Mouse (Mus musculus): ENCODE results near the gene Asrgl1. TPM values are rescaled to one million over a fixed set of nuclear protein-coding genes. Genes with fewer than 3 reads are reported as not detected.

Gene Asrgl1
- total and polyA plus RNA-seq, 3 experiments: 15.6 to 36.2 (median 25.1) TPM

- dilution Hi-C loops (cut with MboI; ENCODE audit: extremely low pct_ligation_motif_present, extremely low pct_unique_long_range_greater_than_20kb, low sequenced_read_pairs): no loop called here
- no peaks in the 10 kb centered on the region for H3K9me3 ChIP-seq (replicated peaks; ENCODE audit: low read length)
- in situ Hi-C loops (cut with MboI; ENCODE audit: low pct_ligation_motif_present, low pct_unique_long_range_greater_than_20kb, low sequenced_read_pairs): no loop called here
- no peak overlapping the region for H3K4me3 ChIP-seq (replicated peaks in 1 of 3; ENCODE audit: low read depth in 2 of 3, low read length in 2 of 3, poor library complexity in 1 of 3)
- no peak overlapping the region for H3K4me2 ChIP-seq (ENCODE audit: insufficient read depth, low read depth, poor library complexity, severe bottlenecking)
- no peak overlapping the region for H3K27ac ChIP-seq (ENCODE audit: insufficient read depth, low read depth)
- H3K27me3 ChIP-seq (replicated peaks): no peaks in the 10 kb centered on the region
- no peak for DNase-seq (ENCODE audit: extremely low read depth)
- H3K4me1 ChIP-seq (ENCODE audit: control insufficient read depth in 1 of 2, insufficient read depth in 2 of 2): peaks cover 20 to 49% of the 10 kb centered on the region in 2 experiments
- no peaks in the 10 kb centered on the region for H3K79me2 ChIP-seq (replicated peaks; ENCODE audit: control insufficient read depth, extremely low read depth, insufficient read depth, poor library complexity, severe bottlenecking)
- H3K36me3 ChIP-seq (replicated peaks in 1 of 2; ENCODE audit: control insufficient read depth in 1 of 2, insufficient read depth in 1 of 2, low read length in 1 of 2): no peaks in the 10 kb centered on the region
- TF ChIP-seq MAZ (IDR thresholded peaks at IDR 0.05; ENCODE audit: low read depth, low read length) (no peak), NRF1 (IDR thresholded peaks at IDR 0.05; ENCODE audit: low read depth, low read length) (no peak), MAFK (IDR thresholded peaks at IDR 0.05; ENCODE audit: insufficient replicate concordance, low read length) (no peak), MAX (IDR thresholded peaks at IDR 0.05; ENCODE audit: low read length) (no peak), JUND (conservative IDR thresholded peaks at IDR 0.05; ENCODE audit: low read depth, low read length) (no peak), UBTF (IDR thresholded peaks at IDR 0.05; ENCODE audit: low read depth, low read length) (no peak), SIN3A (IDR thresholded peaks at IDR 0.05; ENCODE audit: low read length) (no peak), TCF12 (IDR thresholded peaks at IDR 0.05; ENCODE audit: low read depth, low read length) (no peak), RCOR1 (conservative IDR thresholded peaks at IDR 0.05; ENCODE audit: low read depth, low read length) (no peak), JUN (IDR thresholded peaks at IDR 0.05; ENCODE audit: insufficient read depth, low read depth, low read length) (no peak), E2F4 (IDR thresholded peaks at IDR 0.05; ENCODE audit: insufficient replicate concordance, low read depth, low read length) (no peak), PAX5 (IDR thresholded peaks at IDR 0.05; ENCODE audit: low read length) (no peak), MXI1 (IDR thresholded peaks at IDR 0.05; ENCODE audit: low read depth, low read length) (no peak), RAD21 (IDR thresholded peaks at IDR 0.05; ENCODE audit: low read depth, low read length) (no peak), BHLHE40 (IDR thresholded peaks at IDR 0.05; ENCODE audit: low read depth, low read length) (no peak), POLR2AphosphoS2 (IDR thresholded peaks at IDR 0.05; ENCODE audit: low read depth, low read length) (no peak), MEF2A (IDR thresholded peaks at IDR 0.05; ENCODE audit: borderline replicate concordance, low read depth, low read length) (no peak)
- H3K9ac ChIP-seq (ENCODE audit: insufficient read depth, low read depth): no peak overlapping the region
These were observed 61.0 kb downstream of the Asrgl1 start for GRCm38 (mm10) chr19:9074424-9074823.

GRCm38 (mm10) chr19:9073776-9074411 is 61.5 kb downstream of the Asrgl1 start:
- H3K36me3 ChIP-seq (replicated peaks in 1 of 2; ENCODE audit: control insufficient read depth in 1 of 2, insufficient read depth in 1 of 2, low read length in 1 of 2): no peaks in the 10 kb centered on the region
- H3K4me3 ChIP-seq (replicated peaks in 1 of 3; ENCODE audit: low read depth in 2 of 3, low read length in 2 of 3, poor library complexity in 1 of 3): no peak overlapping the region
- no peak overlapping the region for H3K4me2 ChIP-seq (ENCODE audit: insufficient read depth, low read depth, poor library complexity, severe bottlenecking)
- H3K27ac ChIP-seq (ENCODE audit: insufficient read depth, low read depth): no peak overlapping the region
- dilution Hi-C loops (cut with MboI; ENCODE audit: extremely low pct_ligation_motif_present, extremely low pct_unique_long_range_greater_than_20kb, low sequenced_read_pairs): no loop called here
- peaks cover 22 to 54% of the 10 kb centered on the region in 2 experiments for H3K4me1 ChIP-seq (ENCODE audit: control insufficient read depth in 1 of 2, insufficient read depth in 2 of 2)
- TF ChIP-seq SMC3 (IDR thresholded peaks at IDR 0.05; ENCODE audit: low read depth, low read length) (no peak), ZKSCAN1 (IDR thresholded peaks at IDR 0.05; ENCODE audit: borderline replicate concordance, low read depth, low read length) (no peak)
- H3K9me3 ChIP-seq (replicated peaks; ENCODE audit: low read length): no peaks in the 10 kb centered on the region
- no peak for DNase-seq (ENCODE audit: extremely low read depth)
- no peak overlapping the region for H3K9ac ChIP-seq (ENCODE audit: insufficient read depth, low read depth)
- no peaks in the 10 kb centered on the region for H3K79me2 ChIP-seq (replicated peaks; ENCODE audit: control insufficient read depth, extremely low read depth, insufficient read depth, poor library complexity, severe bottlenecking)
- in situ Hi-C loops (cut with MboI; ENCODE audit: low pct_ligation_motif_present, low pct_unique_long_range_greater_than_20kb, low sequenced_read_pairs): no loop called here
- no peaks in the 10 kb centered on the region for H3K27me3 ChIP-seq (replicated peaks)

Measured in CH12.LX (cell line).